Mouse (Mus musculus): ENCODE measurements at regions not wholly inside any gene's neighbourhood (a gene's known extent, or its start where the extent isn't known, plus 50 kb on each side); places are given as distances from the start of the nearest gene placed in this dataset.
A peak's percentile ranks its signal among the peaks of the same experiment; 100 is the strongest.

GRCm38 (mm10) chr13:37149961-37150360, 99.9 kb upstream of the F13a1 start:
- DNase-seq (ENCODE audit: low spot score in 2 of 2) = no peak

- no peak for DNase-seq (ENCODE audit: low spot score in 2 of 2)
Measured at GRCm38 (mm10) chr13:37149066-37149781, 99.2 kb upstream of the F13a1 start.

GRCm38 (mm10) chr13:37148627-37149026, 98.6 kb upstream of the F13a1 start:
- no peak for DNase-seq (ENCODE audit: low spot score in 2 of 2)

- DNase-seq (ENCODE audit: low spot score in 2 of 2) = no peak
Measured at GRCm38 (mm10) chr13:37147790-37148189, 97.7 kb upstream of the F13a1 start.

GRCm38 (mm10) chr13:37142812-37143211, 92.8 kb upstream of the F13a1 start:
- DNase-seq (ENCODE audit: low spot score in 2 of 2) = no peak

- no peak for DNase-seq (ENCODE audit: low spot score in 2 of 2)
Measured at GRCm38 (mm10) chr13:37135115-37135514, 85.1 kb upstream of the F13a1 start.

GRCm38 (mm10) chr13:37134518-37134917, 84.5 kb upstream of the F13a1 start:
- DNase-seq (ENCODE audit: low spot score in 2 of 2) = no peak

- DNase-seq (ENCODE audit: low spot score in 2 of 2) = peak in 1 of 2 experiments; percentile 24
Measured at GRCm38 (mm10) chr13:37130637-37131036, 80.6 kb upstream of the F13a1 start.

- DNase-seq (ENCODE audit: low spot score in 2 of 2) = no peak
Measured at GRCm38 (mm10) chr13:37121602-37122001, 71.6 kb upstream of the F13a1 start.

- DNase-seq (ENCODE audit: low spot score in 2 of 2) = no peak
Measured at GRCm38 (mm10) chr13:37120219-37120618, 70.2 kb upstream of the F13a1 start.

- DNase-seq (ENCODE audit: low spot score in 2 of 2) = no peak
Measured at GRCm38 (mm10) chr13:37114324-37114723, 64.3 kb upstream of the F13a1 start.

GRCm38 (mm10) chr13:37111747-37112146, 61.7 kb upstream of the F13a1 start:
- no peak for DNase-seq (ENCODE audit: low spot score in 2 of 2)

GRCm38 (mm10) chr13:37107721-37108120, 57.7 kb upstream of the F13a1 start:
- DNase-seq (ENCODE audit: low spot score in 2 of 2) = no peak

- no peak for DNase-seq (ENCODE audit: low spot score in 2 of 2)
Measured at GRCm38 (mm10) chr13:37106009-37106408, 56.0 kb upstream of the F13a1 start.

- DNase-seq (ENCODE audit: low spot score in 2 of 2) = no peak
Measured at GRCm38 (mm10) chr13:37104410-37105294, 54.6 kb upstream of the F13a1 start.

GRCm38 (mm10) chr13:37103741-37104296, 53.8 kb upstream of the F13a1 start:
- DNase-seq (ENCODE audit: low spot score in 2 of 2) = no peak

GRCm38 (mm10) chr13:37101755-37102154, 51.7 kb upstream of the F13a1 start:
- DNase-seq (ENCODE audit: low spot score in 2 of 2) = no peak
